In genomic region chr17:56830411-56831110, GRCm38 (mm10) we compare ENCODE assay signal across 7 mouse cellular contexts. TPM values are rescaled to one million over a fixed set of nuclear protein-coding genes. Genes with fewer than 3 reads are reported as not detected.
A peak's percentile ranks its signal among the peaks of the same experiment; 100 is the strongest.
DNase-seq lines count a peak whose midpoint lies in the region; ATAC-seq lines count a peak whose summit lies in the region.

Rfx2 (minus strand) TSS chr17:56831013.

- ATAC-seq in megakaryocyte, adult 5-6 weeks (ENCODE audit: poor library complexity, severe bottlenecking) = no peak
- ATAC-seq in hindbrain, embryonic 13.5 days (ENCODE audit: low FRiP score) = no peak
- no peak for ATAC-seq in midbrain, embryonic 15.5 days (replicated peaks)

- H3K4me1 ChIP-seq in megakaryocyte, embryonic 14.5 days = peaks cover 42% of the 10 kb centered on the region
- peaks cover 14% of the 10 kb centered on the region for H3K4me1 ChIP-seq in hindbrain, embryonic 13.5 days (replicated peaks)
- peaks cover 21% of the 10 kb centered on the region for H3K4me1 ChIP-seq in midbrain, embryonic 15.5 days

- no peaks in the 10 kb centered on the region for H3K9me3 ChIP-seq in megakaryocyte, embryonic 14.5 days
- H3K9me3 ChIP-seq in hindbrain, embryonic 13.5 days = no peaks in the 10 kb centered on the region
- H3K9me3 ChIP-seq in midbrain, embryonic 15.5 days = no peaks in the 10 kb centered on the region

- H3K36me3 ChIP-seq in megakaryocyte, embryonic 14.5 days (replicated peaks; ENCODE audit: low read length) = no peaks in the 10 kb centered on the region
- no peaks in the 10 kb centered on the region for H3K36me3 ChIP-seq in hindbrain, embryonic 13.5 days
- H3K36me3 ChIP-seq in midbrain, embryonic 15.5 days (replicated peaks) = no peaks in the 10 kb centered on the region

- peaks cover 38% of the 10 kb centered on the region for H3K27me3 ChIP-seq in megakaryocyte, embryonic 14.5 days (replicated peaks)
- H3K27me3 ChIP-seq in hindbrain, embryonic 13.5 days = peaks cover 24% of the 10 kb centered on the region
- H3K27me3 ChIP-seq in midbrain, embryonic 15.5 days (replicated peaks) = peaks cover 6% of the 10 kb centered on the region

- H3K9ac ChIP-seq in hindbrain, embryonic 13.5 days = peak within 1 kb of the TSS; percentile 64
- peak within 1 kb of the TSS; percentile 39; the same call in 1 of the 2 replicates for H3K9ac ChIP-seq in midbrain, embryonic 15.5 days

- peak; percentile 24 to 30 for DNase-seq in cerebellum, postnatal 14 days
- no peak for DNase-seq in urinary bladder, adult 2 months (ENCODE audit: low spot score)
- DNase-seq in thymus, postnatal 25 days = no peak

- H3K27ac ChIP-seq in hindbrain, embryonic 13.5 days = peak within 1 kb of the TSS; percentile 36; the same call in 1 of the 2 replicates
- H3K27ac ChIP-seq in midbrain, embryonic 15.5 days = no peak within 1 kb of the TSS

- peak within 1 kb of the TSS; percentile 68 for H3K4me2 ChIP-seq in hindbrain, embryonic 13.5 days
- peak within 1 kb of the TSS; percentile 81 for H3K4me2 ChIP-seq in midbrain, embryonic 15.5 days

- WGBS in hindbrain, embryonic 13.5 days = under 1% methylated on average over 59 of the region's 62 CpGs
- under 1% methylated on average over 38 of the region's 62 CpGs for WGBS in midbrain, embryonic 15.5 days

- H3K4me3 ChIP-seq in megakaryocyte, embryonic 14.5 days (replicated peaks) = peak within 1 kb of the TSS; percentile 91
- peak within 1 kb of the TSS; percentile 53 for H3K4me3 ChIP-seq in hindbrain, embryonic 13.5 days
- H3K4me3 ChIP-seq in midbrain, embryonic 15.5 days = peak within 1 kb of the TSS; percentile 55

RNA-seq across cellular contexts. Expression of gene Rfx2, which starts in this region (rescaled TPM):
- polyA plus RNA-seq in megakaryocyte, embryonic 14.5 days (2012; ENCODE audit: insufficient read depth, low replicate concordance) = 0.51 and 1.4 TPM in 2 replicates
- total RNA-seq in megakaryocyte, adult 5-6 weeks (2015) = 5.0 and 5.2 TPM in 2 replicates
- 1.7 and 2.8 TPM in 2 replicates for total RNA-seq in megakaryocyte, adult 5-6 weeks (2017)
- polyA plus RNA-seq in hindbrain, embryonic 13.5 days (2015; fragmentation: Nextera tagmentation; extraction: Ambion mirVana) = 5.6 and 8.0 TPM in 2 replicates
- polyA plus RNA-seq in midbrain, embryonic 15.5 days (2015; fragmentation: Nextera tagmentation; extraction: Ambion mirVana) = 5.4 and 6.0 TPM in 2 replicates
- polyA plus RNA-seq in urinary bladder, adult 2 months (2012; rRNA removed) = 6.6 and 9.4 TPM in 2 replicates

Comparison
In these comparisons a context has a peak if more than half of its experiments do, and no peak if none do; other contexts are left out.
1. DNase-seq: peak in cerebellum, postnatal 14 days (2 of 2); none in urinary bladder, adult 2 months (single experiment) and thymus, postnatal 25 days (single experiment).
2. Peak in every context shown above with its lines, with median percentiles within 50 percentile points of each other: H3K4me3 ChIP-seq.